Mouse (Mus musculus) liver, embryonic 11.5 days (tissue): ENCODE measurements around the gene Fance. TPM values are rescaled to one million over a fixed set of nuclear protein-coding genes. Genes with fewer than 3 reads are reported as not detected.

Experiments
- ATAC-seq: fragments of 200-750 bp; cut with Nextera tagmentation; replicated peaks from 2 replicates; pipeline ENCODE4 v1.8.0; 2017; ENCODE audit warnings: moderate number of reproducible peaks, mild to moderate bottlenecking, moderate TSS enrichment, moderate library complexity; ENCODE audit not compliant: low FRiP score
- DNase-seq: peaks from one replicate; pipeline ENCODE4 v3.0.0-alpha.2; 2017; ENCODE audit warnings: low spot score
- H3K27ac ChIP-seq: fragments of 300-500 bp; sonication (generic); 2 replicates; pipeline ENCODE4 v1.5.1; 2014; ENCODE audit warnings: mild to moderate bottlenecking, low read depth, low read length, control low read depth
- H3K27me3 ChIP-seq: fragments of 300-500 bp; sonication (generic); replicated peaks from 2 replicates; pipeline ENCODE4 v1.6.1; 2014; ENCODE audit warnings: low read length, mixed read lengths; ENCODE audit not compliant: control insufficient read depth, insufficient read depth
- H3K36me3 ChIP-seq: fragments of 300-500 bp; sonication (generic); 2 replicates; pipeline ENCODE4 v1.6.1; 2014; ENCODE audit warnings: mild to moderate bottlenecking, low read length, moderate library complexity, mixed read lengths; ENCODE audit not compliant: control insufficient read depth, insufficient read depth
- H3K4me1 ChIP-seq: fragments of 300-500 bp; sonication (generic); replicated peaks from 2 replicates; pipeline ENCODE4 v1.6.1; 2014; ENCODE audit warnings: low read length, mixed read lengths; ENCODE audit not compliant: control insufficient read depth, insufficient read depth
- H3K4me2 ChIP-seq: fragments of 300-500 bp; sonication (generic); 2 replicates; pipeline ENCODE4 v1.6.1; 2014; ENCODE audit warnings: mild to moderate bottlenecking, control low read depth, moderate library complexity
- H3K4me3 ChIP-seq: fragments of 300-500 bp; sonication (generic); 2 replicates; pipeline ENCODE4 v1.5.1; 2014; ENCODE audit warnings: low read depth, low read length, control low read depth
- H3K9ac ChIP-seq: fragments of 300-500 bp; sonication (generic); 2 replicates; pipeline ENCODE4 v1.6.1; 2014; ENCODE audit warnings: low read depth, low read length, control low read depth
- H3K9me3 ChIP-seq: fragments of 300-500 bp; sonication (generic); 2 replicates; pipeline ENCODE4 v1.6.1; 2016; ENCODE audit warnings: low read length, inconsistent platforms, mixed read lengths; ENCODE audit not compliant: control insufficient read depth
- WGBS: fragments of 180-500 bp; shearing (Covaris S2); extraction: QIAGEN DNeasy Blood & Tissue Kit; methylation state at CpG from one replicate; pipeline ENCODE4 v1.1.7; 2014; 5-methylcytosine and 5-hydroxymethylcytosine counted together
- polyA plus RNA-seq: library from polyadenylated mRNA; unstranded; fragments of >200 nt; fragmentation: Nextera tagmentation; extraction: Ambion mirVana; gene quantifications from 2 replicates; pipeline ENCODE4 v1.2.1, GENCODE M21; 2014

Fance gene
- polyA plus RNA-seq, 1 experiment from 2014 or later: 31.1 TPM

DNA sequence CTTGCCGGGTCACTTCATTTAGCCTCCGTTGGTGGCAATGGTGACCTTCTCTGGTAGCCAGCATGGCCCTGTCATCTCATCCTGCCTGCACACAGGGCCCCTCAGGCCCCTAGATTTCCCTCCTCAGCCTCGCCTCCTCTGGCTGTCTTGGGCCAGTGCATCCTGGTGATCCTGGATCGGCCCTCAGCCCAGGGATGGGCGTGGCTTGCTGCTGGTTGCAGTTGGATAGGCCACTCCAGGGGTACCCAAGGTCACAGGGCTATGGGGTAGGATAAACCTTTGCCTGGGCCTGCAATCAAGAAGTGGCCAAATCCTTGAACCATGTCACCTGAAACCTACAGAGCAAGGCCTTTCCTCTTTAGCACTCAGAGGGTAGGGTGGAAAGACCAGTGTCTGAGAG is 26.4 kb upstream of the Fance start:
- Histone ChIP-seq H3K4me2 (no peak overlapping the region), H3K9ac (no peak overlapping the region), H3K9me3 (no peaks in the 10 kb centered on the region), H3K4me3 (no peak overlapping the region), H3K4me1 (peaks cover 28% of the 10 kb centered on the region), H3K36me3 (no peaks in the 10 kb centered on the region; the same call in 1 of the 2 replicates), H3K27ac (no peak overlapping the region), H3K27me3 (no peaks in the 10 kb centered on the region)
- ATAC-seq (no peak), DNase-seq (no peak)
- 65% methylated on average over 5 of the region's 5 CpGs for WGBS

DNA sequence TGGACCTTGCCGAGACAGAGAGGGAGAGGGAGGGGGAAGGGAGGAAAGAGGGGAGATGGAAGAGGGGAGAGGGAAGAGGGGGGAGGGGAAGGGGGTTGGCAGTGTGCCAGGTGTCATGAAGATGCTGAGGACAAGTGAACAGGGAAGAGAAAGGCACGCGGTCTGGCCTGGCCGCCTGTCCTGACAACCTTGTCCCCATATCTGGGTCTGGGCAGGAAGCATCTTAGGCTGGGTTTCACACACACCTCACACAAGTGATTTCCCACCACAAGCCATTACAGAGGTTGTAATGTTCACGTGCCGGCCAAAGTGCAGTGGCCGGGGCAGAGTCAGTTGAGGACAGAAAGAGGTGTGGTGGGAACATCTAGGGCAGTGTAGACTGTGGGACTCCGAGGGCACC is 25.7 kb upstream of the Fance start:
- Histone ChIP-seq H3K27ac (no peak overlapping the region), H3K9ac (no peak overlapping the region), H3K9me3 (no peaks in the 10 kb centered on the region), H3K36me3 (peaks cover 3% of the 10 kb centered on the region; the same call in 1 of the 2 replicates), H3K4me2 (no peak overlapping the region), H3K4me3 (no peak overlapping the region), H3K4me1 (peaks cover 28% of the 10 kb centered on the region), H3K27me3 (no peaks in the 10 kb centered on the region)
- DNase-seq: no peak
- 61% methylated on average over 8 of the region's 8 CpGs for WGBS
- ATAC-seq: no peak

DNA sequence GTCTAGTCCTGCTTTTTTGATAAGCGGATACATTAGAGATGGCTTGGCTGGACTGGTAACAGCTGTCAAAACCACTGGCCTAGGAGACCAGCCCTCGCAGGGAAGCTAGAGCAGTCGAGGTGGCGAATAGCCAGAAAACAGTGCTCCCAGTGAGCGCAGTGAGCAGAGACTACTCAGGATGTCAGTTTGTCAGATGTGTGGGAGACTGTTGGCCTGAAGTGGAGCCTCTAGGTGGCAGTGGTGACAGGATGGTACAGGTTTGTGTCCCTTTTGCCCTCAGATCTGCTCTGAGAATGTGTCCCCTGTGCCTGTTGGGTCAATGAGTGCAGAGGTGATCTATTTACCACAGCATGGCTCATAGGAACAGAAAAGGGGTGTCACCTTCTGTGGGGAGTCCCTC is 25.3 kb upstream of the Fance start:
- ATAC-seq (no peak; the same call in 1 of the 2 replicates), DNase-seq (no peak)
- Histone ChIP-seq H3K9ac (no peak overlapping the region), H3K9me3 (no peaks in the 10 kb centered on the region), H3K4me1 (peaks cover 28% of the 10 kb centered on the region), H3K27me3 (no peaks in the 10 kb centered on the region), H3K36me3 (peaks cover 3% of the 10 kb centered on the region; the same call in 1 of the 2 replicates), H3K4me3 (no peak overlapping the region), H3K4me2 (no peak overlapping the region), H3K27ac (no peak overlapping the region)
- 78% methylated on average over 5 of the region's 5 CpGs for WGBS

DNA sequence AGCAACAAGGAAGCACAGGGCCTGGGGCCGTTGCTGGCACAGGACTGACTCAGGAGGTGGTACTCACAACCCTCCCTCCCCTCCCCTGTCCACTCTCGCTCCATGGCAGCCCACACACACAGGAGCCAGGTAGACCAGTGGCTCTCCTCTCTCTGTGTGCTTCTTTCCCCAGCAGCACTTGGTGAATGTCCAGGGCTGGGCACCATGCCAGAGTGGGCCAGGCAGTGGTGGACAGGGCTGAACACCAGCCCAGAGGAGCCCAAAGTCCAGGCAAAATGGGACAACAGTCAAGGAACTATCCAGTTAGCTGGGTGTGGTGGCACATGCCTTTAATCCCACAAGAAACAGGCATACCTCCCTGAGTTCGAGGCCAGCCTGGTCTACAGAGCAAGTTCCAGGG is 23.1 kb upstream of the Fance start:
- Histone ChIP-seq H3K9ac (no peak overlapping the region), H3K36me3 (peaks cover 3% of the 10 kb centered on the region; the same call in 1 of the 2 replicates), H3K4me3 (no peak overlapping the region), H3K4me2 (no peak overlapping the region), H3K4me1 (peaks cover 33% of the 10 kb centered on the region), H3K9me3 (no peaks in the 10 kb centered on the region), H3K27me3 (no peaks in the 10 kb centered on the region), H3K27ac (no peak overlapping the region)
- 76% methylated on average over 3 of the region's 3 CpGs for WGBS
- ATAC-seq (no peak), DNase-seq (no peak)

DNA sequence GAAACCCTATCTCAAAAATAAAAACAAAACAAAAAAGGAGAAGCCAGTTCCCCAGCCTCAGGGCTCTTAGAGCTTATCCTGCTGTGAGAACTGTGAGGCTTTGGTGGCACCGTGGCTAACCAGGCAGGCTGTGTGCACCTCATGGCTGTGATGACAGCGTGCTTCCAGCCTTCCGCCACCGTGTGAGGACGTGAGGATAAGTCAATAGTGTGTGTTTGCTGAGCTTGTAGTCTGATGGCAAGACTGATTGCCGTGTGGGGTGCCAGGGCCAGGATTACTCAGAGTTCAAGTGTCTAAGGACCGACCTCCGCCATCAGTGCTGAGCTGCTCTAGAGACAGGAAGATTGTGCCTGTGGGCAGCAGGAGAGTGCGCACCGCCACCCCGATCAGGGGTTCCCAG is 22.6 kb upstream of the Fance start:
- DNase-seq (no peak), ATAC-seq (no peak)
- H3K27ac ChIP-seq: no peak overlapping the region
- WGBS: 63% methylated on average over 11 of the region's 11 CpGs
- H3K4me2 ChIP-seq: no peak overlapping the region
- H3K36me3 ChIP-seq: peaks cover 3% of the 10 kb centered on the region; the same call in 1 of the 2 replicates
- H3K27me3 ChIP-seq: no peaks in the 10 kb centered on the region
- H3K4me1 ChIP-seq: peaks cover 33% of the 10 kb centered on the region
- no peak overlapping the region for H3K4me3 ChIP-seq
- H3K9ac ChIP-seq: no peak overlapping the region
- no peaks in the 10 kb centered on the region for H3K9me3 ChIP-seq

DNA sequence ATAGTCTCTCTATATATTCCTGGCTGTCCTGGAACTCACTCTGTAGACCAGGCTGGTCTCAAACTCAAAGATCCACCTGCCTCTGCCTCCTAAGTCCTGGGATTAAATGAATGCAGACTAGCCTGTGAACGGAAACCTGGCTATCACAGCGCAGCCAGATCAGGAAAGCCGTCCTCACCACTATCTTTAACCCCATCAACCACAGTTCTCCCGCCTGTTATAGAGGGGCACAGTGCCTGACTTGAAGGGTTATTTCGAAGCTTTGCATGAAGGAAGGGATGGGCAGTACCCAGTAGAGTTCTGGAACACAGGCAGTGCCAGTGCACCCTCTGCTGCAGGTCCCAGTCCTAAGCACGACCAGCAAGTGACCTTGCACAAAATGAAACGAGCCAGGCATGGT is 22.0 kb upstream of the Fance start:
- Histone ChIP-seq H3K27me3 (no peaks in the 10 kb centered on the region), H3K9me3 (no peaks in the 10 kb centered on the region), H3K36me3 (peaks cover 3% of the 10 kb centered on the region; the same call in 1 of the 2 replicates), H3K9ac (no peak overlapping the region), H3K27ac (no peak overlapping the region), H3K4me1 (peaks cover 28% of the 10 kb centered on the region), H3K4me2 (no peak overlapping the region), H3K4me3 (no peak overlapping the region)
- DNase-seq (no peak), ATAC-seq (no peak)
- WGBS: 43% methylated on average over 7 of the region's 7 CpGs

DNA sequence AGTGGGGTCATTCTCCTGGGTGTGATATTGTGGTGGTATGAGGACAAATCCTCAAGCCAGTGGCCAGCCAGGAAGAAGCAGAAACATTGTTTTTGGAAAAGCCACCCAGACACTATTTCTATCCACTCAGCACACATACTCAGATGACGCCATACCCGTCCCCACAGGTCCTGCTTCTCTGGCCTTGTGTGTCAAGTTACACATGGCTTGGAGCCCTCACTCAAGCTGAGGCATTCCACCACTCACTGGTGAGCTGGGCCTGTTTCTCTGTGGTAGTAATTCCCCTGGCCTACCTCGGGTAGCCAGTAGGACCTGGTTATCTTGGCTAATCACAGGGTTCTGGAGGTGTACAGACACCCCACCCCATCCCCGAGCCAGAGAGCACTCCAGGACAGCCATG is 19.6 kb upstream of the Fance start:
- Histone ChIP-seq H3K27me3 (no peaks in the 10 kb centered on the region), H3K9me3 (no peaks in the 10 kb centered on the region), H3K4me2 (no peak overlapping the region), H3K4me1 (peaks cover 19% of the 10 kb centered on the region), H3K4me3 (no peak overlapping the region), H3K36me3 (peaks cover 3% of the 10 kb centered on the region; the same call in 1 of the 2 replicates), H3K9ac (no peak overlapping the region), H3K27ac (no peak overlapping the region)
- WGBS: 61% methylated on average over 4 of the region's 4 CpGs
- ATAC-seq: no peak
- DNase-seq: no peak

DNA sequence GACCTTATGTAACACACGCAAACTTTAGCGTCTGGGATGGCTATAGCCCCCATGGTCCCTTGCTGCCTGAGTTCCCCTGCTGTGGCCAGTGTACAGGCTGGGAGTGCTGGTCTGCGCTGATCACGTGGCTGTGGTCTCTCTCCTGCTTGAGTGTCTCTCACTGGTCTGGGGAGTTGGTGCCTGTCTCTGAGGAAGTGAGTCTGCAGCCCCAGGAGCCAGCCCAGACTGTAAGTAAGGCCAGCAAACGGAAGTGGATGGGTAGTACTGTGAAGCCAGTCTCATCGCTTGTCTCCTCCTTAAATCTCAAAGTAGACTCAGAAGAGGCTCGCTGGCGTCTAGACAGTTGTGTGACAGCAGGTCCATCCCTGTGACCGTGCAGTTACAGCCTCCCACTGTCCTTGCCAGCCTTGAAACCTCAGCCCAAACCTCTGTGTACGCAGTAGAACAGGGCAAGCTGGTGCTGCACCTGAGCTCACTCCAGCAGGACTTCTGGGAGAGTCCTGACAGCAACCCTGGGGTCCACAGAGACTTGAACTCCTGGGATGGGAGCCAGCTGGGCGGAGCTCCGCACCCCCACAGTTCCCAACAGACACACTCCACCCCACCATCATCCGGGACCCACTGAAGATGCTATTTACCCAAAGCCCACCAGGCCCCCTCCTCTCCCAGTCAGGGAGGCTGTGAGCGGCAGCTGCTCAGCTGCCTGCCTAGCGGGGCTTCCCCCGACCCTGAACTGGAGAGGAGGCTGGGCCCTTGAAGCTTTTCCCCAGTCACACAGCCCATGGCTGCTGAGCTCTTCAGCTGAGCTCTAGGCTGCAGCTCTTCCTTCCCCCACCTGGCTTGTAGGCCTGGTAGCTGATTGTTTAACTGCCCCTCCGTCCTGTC is 18.6 kb upstream of the Fance start:
- 66% methylated on average over 17 of the region's 17 CpGs for WGBS
- no peak for ATAC-seq

DNA sequence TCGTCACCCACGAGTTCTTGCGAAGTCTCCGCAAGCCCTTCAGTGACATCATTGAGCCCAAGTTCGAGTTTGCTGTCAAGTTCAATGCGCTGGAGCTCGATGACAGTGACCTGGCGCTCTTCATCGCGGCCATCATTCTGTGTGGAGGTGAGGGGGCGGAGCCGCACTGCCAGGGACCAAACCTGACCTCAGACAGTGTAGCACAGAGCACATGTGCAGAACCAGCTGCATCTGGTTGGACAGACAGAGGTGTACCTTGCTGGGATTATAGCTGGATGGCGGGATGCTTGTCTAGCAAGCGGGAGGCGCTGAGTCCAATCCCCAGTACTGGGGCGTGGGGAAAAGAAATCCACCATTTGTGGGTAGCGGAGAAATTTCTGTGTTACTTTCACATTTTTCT is 14.4 kb upstream of the Fance start:
- H3K36me3 ChIP-seq: no peaks in the 10 kb centered on the region; the same call in 1 of the 2 replicates
- H3K4me2 ChIP-seq: no peak overlapping the region
- ATAC-seq (no peak), DNase-seq (no peak)
- WGBS: 94% methylated on average over 17 of the region's 17 CpGs
- peaks cover 15% of the 10 kb centered on the region for H3K4me1 ChIP-seq
- no peak overlapping the region for H3K4me3 ChIP-seq
- no peak overlapping the region for H3K9ac ChIP-seq
- no peaks in the 10 kb centered on the region for H3K9me3 ChIP-seq
- H3K27me3 ChIP-seq: no peaks in the 10 kb centered on the region; the same call in 1 of the 2 replicates
- no peak overlapping the region for H3K27ac ChIP-seq

More for the DNA sequence above, 18.6 kb upstream of the Fance start:
- H3K27me3 ChIP-seq: no peaks in the 10 kb centered on the region
- H3K27ac ChIP-seq: no peak overlapping the region
- peaks cover 3% of the 10 kb centered on the region; the same call in 1 of the 2 replicates for H3K36me3 ChIP-seq
- no peak overlapping the region for H3K4me3 ChIP-seq
- no peak overlapping the region for H3K4me2 ChIP-seq
- H3K9ac ChIP-seq: no peak overlapping the region
- no peaks in the 10 kb centered on the region for H3K9me3 ChIP-seq
- no peak for DNase-seq
- peaks cover 21% of the 10 kb centered on the region for H3K4me1 ChIP-seq
